Mouse (Mus musculus): ENCODE results near the gene Pxylp1.

DNA sequence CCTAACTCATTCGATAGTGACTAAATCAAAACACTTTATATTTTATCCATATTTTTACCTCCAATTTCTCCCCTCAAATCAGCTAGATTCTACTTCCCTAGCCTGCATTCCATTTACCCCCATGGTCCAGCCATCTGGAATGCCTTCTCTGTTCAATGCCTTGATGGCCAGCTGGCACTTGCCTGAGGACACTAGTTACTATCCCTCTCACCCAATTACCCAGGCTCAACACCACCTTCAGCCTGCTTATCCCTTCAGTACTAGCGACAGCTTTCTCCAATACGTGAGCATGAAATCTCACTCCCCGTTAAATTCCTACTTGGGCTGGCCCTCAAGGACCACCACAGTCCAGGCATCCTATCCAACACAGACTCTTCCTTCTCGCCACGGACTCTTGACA lies 2.2 kb downstream of the Pxylp1 start:
- no peak for TF ChIP-seq POLR2A (IDR thresholded peaks at IDR 0.05; ENCODE audit: low read depth, low read length)
- no peak for TF ChIP-seq MAFK (IDR thresholded peaks at IDR 0.05; ENCODE audit: insufficient replicate concordance, low read length)
- TF ChIP-seq CTCF (conservative IDR thresholded peaks at IDR 0.05 in 1 of 2, IDR thresholded peaks at IDR 0.05 in 1 of 2; ENCODE audit: low read depth in 2 of 2, low read length in 2 of 2), result no peak
- TF ChIP-seq ZMIZ1 (IDR thresholded peaks at IDR 0.05; ENCODE audit: low read depth, low read length), result no peak
- no peak for TF ChIP-seq MXI1 (IDR thresholded peaks at IDR 0.05; ENCODE audit: low read depth, low read length)
